Mouse (Mus musculus) cerebellum, adult 11-12 months (tissue): ENCODE results near the gene Bcl7a.

Experiments
- DNase-seq: peaks from one replicate; pipeline ENCODE4 v3.0.0; 2022

Gene Bcl7a

DNA sequence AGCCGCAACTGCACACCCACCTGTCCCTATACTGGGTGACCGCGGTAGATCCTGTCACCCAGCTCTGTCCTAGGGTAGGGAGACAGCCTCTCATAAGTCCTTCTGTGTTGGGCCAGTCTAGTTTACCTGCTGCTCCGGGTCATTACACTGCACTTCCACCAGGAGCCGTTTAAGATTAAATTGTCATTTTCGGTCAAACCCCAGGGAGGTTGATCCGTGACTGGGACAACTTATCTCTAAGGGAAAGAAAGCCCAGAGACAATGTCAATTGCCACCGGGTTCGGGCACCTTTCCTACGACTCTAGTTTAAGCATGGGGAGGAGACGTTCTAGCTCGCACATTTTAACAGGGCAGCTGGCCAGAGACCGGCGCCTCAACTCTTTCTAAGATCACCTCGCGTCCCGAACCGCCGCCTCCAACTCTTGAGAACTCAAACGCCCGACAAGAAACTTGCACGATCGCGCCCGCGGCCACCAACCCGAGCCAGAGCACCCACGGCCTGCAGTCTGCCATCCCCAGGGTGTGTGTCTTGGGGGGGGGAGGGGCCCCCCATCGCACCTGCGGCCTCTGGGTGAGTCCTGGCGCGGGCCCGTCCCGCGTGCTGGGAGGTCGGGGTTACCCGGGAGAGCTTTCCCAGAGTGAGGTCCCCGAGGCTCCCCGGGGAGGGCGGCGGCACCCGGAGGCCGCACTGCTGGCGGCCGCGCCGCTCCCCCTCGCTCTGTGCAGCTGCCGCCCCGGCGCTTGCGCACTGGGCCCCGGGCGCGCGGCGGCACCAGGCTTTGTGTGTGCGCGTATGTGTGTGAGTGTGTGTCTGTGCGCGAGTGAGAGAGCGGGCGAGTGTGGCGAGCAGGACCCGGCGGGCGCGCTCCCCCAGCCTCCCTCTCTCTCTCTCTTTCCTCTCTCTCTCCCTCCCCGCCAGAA is at the start of gene Bcl7a:
TSS of gene Bcl7a (plus strand) at position 128 of the 921 bp plus-strand sequence.
- DNase-seq: peak; percentile 90

- no peak for DNase-seq
Measured at GRCm38 (mm10) chr5:123294653-123295052, 49.0 kb upstream of the Bcl7a start.

DNA sequence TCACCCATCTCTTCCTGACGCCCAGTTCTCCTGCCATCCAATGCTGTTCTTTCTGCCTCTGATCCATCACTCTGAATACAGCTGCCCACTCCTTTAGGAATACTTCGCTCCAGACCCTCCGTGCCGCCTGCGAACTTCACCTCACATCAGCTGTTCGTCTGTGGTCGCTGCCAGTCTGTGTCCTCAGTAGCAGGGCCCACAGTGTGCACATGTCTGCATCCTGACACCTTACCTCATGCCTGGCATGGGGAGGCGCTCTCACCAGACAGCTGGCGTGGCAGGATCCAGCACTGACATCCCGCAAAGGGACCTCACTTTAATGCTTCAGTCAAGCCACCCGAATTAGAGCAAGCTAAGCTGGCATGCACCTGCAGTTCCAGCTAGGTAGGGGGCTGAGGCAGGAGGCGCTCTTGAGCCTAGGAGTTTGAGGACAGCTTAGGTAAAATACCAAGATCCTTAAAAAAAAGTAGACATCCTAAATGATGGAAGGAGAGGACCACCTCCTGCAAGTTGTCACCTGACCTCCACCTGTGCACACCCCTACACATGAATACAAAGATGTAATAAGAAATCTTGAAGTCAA is 47.3 kb upstream of the Bcl7a start:
- no peak for DNase-seq

- no peak for DNase-seq
Measured at GRCm38 (mm10) chr5:123296972-123297754, 46.5 kb upstream of the Bcl7a start.

- no peak for DNase-seq
Measured at GRCm38 (mm10) chr5:123297830-123298229, 45.8 kb upstream of the Bcl7a start.

GRCm38 (mm10) chr5:123298526-123298925 is 45.1 kb upstream of the Bcl7a start:
- DNase-seq: no peak

- no peak for DNase-seq
Measured at GRCm38 (mm10) chr5:123300496-123301034, 43.1 kb upstream of the Bcl7a start.

DNA sequence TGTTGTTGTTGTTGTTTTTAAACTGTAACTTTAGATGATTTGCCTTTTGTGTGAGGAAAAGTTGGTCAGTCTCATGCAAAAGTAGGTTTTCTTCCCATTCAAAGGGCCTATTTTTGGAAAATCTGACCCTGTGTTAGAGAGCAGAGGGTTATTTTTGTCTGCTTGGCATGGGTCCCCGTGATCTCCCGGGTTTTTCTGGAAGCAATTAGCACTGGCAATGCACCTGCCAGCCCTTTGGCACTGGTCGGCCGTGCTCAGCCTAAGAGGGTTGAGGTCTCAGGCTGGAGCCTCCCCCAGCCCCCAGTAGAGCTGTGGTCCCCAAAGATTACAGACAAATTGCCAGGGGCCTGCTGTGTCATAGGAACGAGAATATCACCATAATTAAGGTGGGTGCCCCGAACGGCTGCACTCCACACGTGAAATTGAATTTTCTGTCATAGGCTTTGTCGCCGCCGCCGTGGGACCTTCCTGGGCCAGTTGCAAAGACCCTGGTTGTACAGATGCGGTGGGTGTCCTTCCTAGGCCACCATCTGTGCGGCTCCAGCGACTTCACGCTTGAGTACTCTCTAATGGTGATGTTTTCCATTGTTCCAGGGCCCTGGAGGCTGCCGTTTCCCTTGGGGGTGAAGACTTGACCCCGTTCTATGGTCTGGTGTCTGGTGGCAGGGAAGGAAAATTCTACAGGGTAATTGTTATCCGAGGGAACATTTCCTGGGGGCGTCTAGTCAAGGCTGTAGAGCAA is 41.7 kb upstream of the Bcl7a start:
- DNase-seq: peak; percentile 21

DNA sequence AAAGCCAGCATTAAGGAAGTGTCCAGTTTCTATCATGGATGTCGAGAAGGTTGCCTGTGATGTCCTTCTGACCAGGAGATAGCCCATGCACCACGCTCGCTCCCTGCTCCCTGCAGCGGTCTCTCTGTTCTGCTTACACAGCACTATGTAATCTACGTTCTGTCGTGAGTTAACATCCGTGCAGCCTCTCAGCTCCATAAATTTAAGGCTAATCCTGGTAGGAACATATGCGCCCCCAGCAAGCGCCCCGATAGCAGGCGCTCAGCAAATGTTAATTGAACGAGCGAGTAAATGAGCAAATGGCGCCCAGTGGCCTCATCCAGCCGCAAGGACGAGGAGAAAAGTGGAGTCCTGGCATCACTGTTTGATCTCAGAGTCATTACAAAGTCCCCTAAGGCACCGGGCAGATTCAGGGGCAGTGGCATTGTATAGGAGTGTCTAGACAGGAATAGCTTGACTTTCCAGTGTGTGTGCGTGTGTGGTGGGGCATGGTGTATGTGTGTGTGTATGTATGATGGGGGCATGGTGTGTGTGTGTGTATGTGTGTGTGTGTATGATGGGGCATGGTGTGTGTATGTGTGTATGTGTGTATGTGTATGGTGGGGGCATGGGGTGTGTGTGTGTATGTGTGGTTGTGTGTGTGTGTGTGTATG is 35.9 kb upstream of the Bcl7a start:
- DNase-seq: no peak

GRCm38 (mm10) chr5:123309816-123310215 is 33.8 kb upstream of the Bcl7a start:
- no peak for DNase-seq

DNA sequence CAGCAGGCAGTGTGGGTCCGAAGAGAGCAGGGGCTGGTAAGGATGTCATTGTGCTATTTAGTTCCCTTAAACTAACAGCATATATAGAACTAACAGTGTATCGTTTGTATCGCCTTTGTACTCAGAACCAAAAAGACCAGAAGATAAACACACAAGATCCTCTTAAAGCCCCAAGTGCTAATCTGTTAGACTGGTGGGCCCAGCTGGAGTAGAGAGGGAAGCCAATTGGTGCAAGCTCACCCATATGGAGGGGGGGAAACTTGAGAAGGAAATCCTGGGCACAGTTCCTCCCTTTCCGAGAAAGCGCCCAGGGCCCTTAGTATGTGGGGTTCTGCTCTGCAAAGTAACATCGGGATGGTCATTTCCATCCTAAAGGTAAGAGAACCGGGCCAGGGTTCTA is 33.4 kb upstream of the Bcl7a start:
- DNase-seq: no peak

- no peak for DNase-seq
Measured at GRCm38 (mm10) chr5:123313058-123313630, 30.5 kb upstream of the Bcl7a start.

DNA sequence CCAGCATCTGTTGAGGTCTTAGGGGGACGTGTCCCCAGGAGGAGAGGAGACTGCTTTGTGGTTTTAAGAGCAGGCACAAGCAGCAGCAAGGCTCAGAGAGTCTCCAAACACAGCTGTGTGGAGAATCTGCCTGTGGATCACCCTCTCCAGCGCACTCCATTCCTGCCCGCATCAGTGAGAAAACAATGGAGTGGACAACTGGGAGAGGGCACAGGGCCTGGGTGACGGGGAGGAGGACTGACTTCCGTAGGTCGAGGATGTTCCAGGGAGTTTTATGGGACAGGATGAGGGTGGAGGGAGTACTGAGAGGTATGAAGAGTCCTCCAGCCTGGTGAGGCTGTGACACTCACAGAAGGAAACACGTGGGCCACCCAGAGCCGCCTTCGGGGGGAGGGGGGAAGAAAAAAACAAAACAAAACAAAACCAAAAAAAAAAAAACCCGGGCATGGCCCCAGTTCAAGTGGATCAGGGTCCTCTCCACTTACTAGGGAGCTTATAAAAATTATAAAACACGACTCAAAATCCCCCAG is 29.7 kb upstream of the Bcl7a start:
- no peak for DNase-seq

- DNase-seq: no peak
Measured at GRCm38 (mm10) chr5:123315219-123315866, 28.3 kb upstream of the Bcl7a start.

GRCm38 (mm10) chr5:123317992-123318391 is 25.6 kb upstream of the Bcl7a start:
- no peak for DNase-seq

- no peak for DNase-seq
Measured at GRCm38 (mm10) chr5:123320136-123320535, 23.5 kb upstream of the Bcl7a start.

DNA sequence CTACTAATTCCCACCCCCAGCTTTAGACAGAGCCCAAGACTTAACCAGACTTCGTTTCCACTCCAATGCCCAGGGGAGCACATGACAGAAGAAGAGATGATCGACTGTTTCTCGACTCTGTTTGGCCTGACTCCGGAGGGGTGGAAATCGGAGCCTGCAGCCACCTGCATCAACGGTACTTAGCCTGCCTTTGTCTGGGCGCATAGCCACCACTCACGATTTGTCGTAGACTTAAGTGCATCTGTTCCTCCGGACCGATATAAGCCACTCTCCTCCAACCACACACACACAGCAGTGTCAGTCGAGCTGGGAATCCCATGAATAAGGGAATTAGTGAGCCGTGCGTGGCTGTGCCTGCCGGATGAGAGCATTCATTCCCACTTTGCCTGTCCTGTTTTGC is 19.4 kb upstream of the Bcl7a start:
- DNase-seq: no peak

- DNase-seq: no peak
Measured at GRCm38 (mm10) chr5:123326006-123326750, 17.5 kb upstream of the Bcl7a start.

DNA sequence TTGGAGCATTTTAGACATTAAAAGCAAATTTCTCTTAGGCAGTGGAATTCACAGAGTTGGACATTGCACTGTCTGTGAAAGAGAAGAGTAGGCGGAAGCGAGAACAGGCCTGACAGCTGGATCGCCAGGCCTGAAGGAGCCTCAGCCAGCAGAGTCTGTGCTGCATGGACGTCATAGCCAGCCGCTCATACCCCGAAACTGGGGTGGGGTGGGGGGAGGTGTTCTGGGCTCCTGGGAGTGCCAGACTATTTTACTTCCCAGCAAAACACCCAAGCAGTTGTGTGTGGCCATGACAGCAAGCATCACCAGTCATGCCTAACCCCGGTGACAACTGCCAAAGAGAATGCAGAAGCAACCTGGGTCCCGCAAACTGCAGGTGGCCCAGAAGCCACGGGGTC is 16.9 kb upstream of the Bcl7a start:
- DNase-seq: no peak

DNA sequence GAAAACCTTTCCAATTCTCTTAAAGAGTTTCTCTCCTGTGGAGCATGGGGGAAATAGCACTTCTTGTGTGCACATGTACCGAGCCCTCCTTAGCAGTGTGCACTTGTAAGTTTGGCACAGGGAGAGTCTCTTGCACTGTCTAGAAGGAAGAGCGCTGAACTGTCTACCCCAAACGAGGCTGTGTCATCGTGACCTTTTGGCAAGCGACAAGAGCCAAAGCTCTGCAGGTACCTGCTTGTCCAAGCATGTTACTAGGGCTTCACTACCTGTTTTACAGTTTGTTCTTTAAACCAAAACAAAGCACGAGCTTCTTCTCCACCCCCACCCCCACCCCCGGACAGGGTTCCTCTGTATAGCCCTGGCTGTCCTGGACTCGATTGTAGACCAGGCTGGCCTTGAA is 15.9 kb upstream of the Bcl7a start:
- no peak for DNase-seq
